Mouse (Mus musculus) kidney, adult 2 months (tissue): ENCODE measurements around the gene Alg9.

Experiments used
- CTCF ChIP-seq: fragments of 200-500 bp; conservative IDR thresholded peaks from 2 replicates; pipeline ENCODE4 v1.5.1; 2011; ENCODE audit warnings: low read depth, mild to moderate bottlenecking, control low read depth, low read length, moderate library complexity, mixed read lengths; ENCODE audit not compliant: insufficient read depth, insufficient read length
- POLR2A ChIP-seq: fragments of 200-500 bp; IDR thresholded peaks from one replicate; pipeline ENCODE4 v1.6.1; 2011; ENCODE audit warnings: low read depth, low read length, control low read depth

DNA sequence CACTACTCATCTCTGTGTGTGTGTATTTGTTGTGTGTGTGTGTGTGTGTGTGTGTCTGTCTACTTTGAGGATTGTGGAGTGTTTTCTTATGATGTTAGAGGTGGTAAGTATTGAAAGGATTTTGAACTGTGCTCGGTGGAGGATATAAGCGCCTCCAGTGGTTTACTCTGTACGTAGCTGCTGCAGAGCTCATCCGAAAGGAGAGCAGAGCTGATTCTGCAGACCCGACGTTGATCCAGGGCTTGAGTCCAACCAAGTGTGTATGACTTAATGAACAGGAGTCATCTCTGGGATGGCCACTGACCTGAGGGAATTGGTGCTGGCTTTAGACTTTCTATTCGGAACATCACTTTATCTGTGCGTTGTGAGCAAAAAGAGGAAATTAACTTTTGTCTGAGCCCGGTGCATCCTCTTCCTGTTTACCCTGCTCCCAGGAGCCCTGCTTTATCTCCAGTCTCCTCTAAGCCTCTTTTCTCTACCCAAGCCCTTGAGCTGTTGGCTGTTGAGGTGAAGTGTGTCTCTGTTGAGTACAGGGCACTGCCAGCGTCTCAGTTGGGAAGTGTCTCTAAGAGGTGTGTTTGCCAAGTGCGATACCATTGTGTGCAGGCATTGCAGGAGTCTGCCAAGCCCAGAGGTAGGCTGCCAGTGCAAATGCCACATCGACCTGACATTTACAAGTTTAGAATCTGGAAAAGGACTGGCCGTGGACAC lies 66.4 kb downstream of the Alg9 start:
- no peak for TF ChIP-seq CTCF
- no peak for TF ChIP-seq POLR2A
